Mouse (Mus musculus): ENCODE measurements at regions not wholly inside any gene's neighbourhood (a gene's known extent, or its start where the extent isn't known, plus 50 kb on each side); places are given as distances from the start of the nearest gene placed in this dataset.

GRCm38 (mm10) chr15:85634322-85635141, 52.3 kb upstream of the Wnt7b start:
- DNase-seq (ENCODE audit: low read depth): peak; percentile 100

DNA sequence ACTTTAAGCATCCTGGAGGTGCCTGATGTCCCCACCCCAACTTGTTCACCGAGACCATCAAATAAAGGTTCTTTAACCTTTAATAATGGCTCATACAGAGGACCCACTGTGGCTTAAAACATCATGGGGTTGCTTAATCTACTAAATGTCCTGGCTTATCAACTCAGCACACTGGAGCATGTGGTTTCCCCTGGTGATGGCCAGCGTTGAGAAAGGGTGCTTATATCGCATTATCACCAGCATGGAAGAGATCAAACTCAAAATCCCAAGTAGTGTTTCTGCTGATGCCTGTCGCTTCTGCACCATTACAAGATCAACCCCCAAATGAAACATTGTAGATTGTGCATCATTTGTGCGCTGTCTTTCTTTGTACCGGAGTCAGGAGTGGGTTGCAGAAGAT, 53.2 kb upstream of the Wnt7b start:
- no peak for DNase-seq (ENCODE audit: low read depth)

- no peak for DNase-seq (ENCODE audit: low read depth)
Observed at GRCm38 (mm10) chr15:85639566-85639965, 57.3 kb upstream of the Wnt7b start.

DNA sequence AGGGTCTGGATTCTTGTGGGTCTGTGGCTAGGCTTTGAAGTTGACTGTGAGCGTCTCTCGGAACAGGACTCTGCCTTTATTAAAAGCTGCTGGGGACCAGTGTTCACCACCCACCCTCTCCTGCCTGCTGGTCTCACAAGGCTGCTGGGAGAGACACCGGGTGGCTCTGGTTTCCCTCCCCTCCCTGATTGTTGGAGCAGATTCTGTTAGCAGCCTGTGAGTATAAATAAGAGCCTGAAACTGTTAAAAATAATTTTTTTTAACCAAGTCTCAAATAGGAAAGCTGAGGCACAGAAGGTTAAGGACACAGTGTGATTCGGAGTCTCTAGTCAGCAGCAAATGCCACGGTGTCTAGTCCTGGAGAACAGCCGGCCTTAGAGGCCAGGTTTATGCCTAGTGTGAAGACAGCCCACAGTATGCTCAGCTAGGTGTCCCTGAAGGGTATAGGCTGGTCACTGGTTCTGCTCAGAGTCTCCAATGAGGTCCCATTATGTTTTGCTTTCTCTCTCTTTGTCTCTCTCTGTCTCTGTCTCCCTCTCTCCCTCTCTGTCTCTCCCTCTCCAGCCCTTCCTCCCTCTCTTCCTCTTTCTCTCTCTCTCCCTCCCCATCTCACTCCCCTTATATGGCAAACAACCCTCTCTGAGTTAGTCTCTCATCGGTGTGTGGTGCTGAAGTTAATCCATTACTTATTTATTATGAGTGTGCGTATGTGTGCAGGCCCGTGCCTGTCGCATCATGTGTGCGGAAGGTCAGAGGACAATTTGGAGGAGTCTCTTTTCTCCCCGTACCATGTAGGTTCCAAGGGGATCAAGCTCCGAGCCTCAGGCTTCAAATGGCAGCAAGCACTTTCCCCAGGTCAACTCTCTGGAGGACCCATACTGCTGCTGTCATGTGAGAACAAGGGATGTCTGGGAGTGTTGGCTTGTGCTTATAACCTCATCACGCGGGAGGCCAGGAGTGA, 59.1 kb upstream of the Wnt7b start:
- DNase-seq (ENCODE audit: low read depth): no peak

DNA sequence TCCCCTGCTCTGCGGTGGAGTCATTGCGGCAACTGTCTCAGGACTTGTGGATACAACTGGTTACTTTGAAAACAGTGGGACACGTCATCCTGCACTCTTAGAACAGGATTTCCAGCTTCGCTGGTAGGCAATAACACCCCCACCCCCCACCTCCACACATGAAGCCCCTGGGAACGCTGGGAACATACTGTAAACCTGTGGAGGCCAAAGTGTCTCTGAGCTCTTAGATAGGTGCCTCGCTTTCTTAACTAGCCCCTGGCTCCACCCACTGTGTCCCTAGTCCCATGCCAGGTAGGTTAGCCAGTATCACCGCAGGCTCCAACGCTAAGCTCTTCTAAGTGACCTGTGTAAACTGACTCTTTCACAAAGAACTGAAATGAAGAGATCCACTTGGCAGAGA, 63.1 kb upstream of the Wnt7b start:
- DNase-seq (ENCODE audit: low read depth): no peak

DNA sequence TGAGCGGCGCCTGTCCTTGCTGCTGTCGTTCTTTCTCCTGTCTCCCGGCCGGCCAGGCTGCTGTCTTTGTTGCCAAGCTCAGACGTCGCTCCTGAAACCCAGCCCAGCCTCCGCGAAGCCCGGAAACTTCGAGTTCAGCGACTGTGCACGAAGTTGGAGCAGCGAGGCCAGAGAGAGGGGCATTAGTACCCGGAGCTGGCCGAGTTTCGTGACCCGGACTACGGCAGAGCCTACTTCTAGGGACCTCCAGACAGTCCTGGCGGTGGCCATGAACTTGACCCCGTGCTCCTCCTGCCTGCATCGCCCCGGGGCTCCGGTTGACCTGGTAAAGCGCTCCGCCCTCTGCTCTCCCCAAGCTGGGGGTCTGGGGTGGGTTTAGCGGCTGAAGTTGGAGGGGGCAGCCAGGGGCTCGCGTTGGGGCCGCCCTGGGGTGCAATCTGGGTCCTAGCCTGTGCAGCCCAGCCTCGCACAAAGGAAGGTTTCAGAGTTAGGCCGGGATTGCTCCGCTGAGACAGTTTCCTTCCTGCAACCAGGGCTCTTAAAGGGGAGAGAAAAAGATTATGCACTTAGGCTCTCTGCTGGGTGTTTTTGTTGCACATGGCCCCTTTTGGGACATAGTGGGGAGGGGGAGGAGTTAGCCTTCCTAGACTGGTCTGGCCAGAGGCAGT, 63.8 kb upstream of the Wnt7b start:
- peak; percentile 69 for DNase-seq (ENCODE audit: low read depth)

DNA sequence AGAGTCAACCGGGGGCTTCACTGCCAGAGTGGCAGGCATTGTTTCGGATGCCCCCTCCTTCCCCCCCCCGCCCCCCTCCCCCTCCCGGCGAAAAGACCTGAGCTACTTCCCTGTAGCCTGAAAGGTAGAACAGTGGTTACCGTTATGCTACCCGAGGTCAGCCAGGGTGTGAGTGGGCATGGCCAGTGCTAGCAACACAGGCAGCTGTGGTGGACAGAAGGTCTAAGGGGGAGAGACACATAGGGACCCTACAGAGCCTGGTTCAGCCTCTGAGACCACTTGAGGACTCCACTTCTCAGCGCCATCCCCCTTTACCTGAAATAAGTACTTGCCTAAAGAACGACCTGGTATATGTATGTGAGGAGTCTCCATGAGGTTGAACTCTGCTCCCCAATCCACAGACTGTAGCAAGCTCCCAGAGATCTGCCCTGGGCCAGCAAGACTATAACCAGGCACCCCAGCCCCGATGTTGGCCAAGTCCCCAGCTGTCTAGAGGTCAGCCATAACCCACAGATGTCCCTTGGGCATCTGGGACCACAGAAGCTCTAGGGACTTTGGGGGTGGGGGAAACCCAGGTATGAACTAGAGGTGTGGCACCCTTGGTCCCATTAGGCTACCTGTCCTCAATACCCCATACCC, 64.5 kb upstream of the Wnt7b start:
- DNase-seq (ENCODE audit: low read depth): no peak

GRCm38 (mm10) chr15:85647593-85647992, 65.3 kb upstream of the Wnt7b start:
- DNase-seq (ENCODE audit: low read depth): peak; percentile 43

GRCm38 (mm10) chr15:85650241-85650640, 68.0 kb upstream of the Wnt7b start:
- no peak for DNase-seq (ENCODE audit: low read depth)

GRCm38 (mm10) chr15:85651718-85652420, 69.6 kb upstream of the Wnt7b start:
- DNase-seq (ENCODE audit: low read depth): no peak

GRCm38 (mm10) chr15:85652431-85652830, 70.2 kb upstream of the Wnt7b start:
- no peak for DNase-seq (ENCODE audit: low read depth)

DNA sequence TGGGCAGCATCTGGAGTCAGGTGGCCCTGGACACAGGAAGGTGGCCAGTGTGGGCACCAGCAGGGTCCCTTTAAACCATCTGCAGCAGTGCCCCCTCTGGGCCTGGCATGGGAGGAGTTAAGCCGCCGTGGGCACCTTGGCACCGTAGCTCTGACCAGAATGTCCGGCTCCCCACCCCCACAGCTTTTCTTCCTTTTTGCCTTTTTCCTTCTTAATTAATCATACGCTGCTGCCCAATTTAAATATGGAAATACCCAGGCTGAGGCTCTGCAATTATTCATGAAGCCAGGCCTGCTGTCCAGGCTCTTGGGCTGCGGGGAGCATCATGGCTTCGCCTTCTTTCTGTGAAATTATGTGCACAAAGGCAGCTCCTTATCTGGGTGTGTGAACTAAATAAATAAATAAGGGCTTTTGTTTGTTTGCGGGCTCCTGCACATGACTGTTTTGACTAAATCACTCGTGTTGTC, 70.6 kb upstream of the Wnt7b start:
- peak; percentile 27 for DNase-seq (ENCODE audit: low read depth)

DNA sequence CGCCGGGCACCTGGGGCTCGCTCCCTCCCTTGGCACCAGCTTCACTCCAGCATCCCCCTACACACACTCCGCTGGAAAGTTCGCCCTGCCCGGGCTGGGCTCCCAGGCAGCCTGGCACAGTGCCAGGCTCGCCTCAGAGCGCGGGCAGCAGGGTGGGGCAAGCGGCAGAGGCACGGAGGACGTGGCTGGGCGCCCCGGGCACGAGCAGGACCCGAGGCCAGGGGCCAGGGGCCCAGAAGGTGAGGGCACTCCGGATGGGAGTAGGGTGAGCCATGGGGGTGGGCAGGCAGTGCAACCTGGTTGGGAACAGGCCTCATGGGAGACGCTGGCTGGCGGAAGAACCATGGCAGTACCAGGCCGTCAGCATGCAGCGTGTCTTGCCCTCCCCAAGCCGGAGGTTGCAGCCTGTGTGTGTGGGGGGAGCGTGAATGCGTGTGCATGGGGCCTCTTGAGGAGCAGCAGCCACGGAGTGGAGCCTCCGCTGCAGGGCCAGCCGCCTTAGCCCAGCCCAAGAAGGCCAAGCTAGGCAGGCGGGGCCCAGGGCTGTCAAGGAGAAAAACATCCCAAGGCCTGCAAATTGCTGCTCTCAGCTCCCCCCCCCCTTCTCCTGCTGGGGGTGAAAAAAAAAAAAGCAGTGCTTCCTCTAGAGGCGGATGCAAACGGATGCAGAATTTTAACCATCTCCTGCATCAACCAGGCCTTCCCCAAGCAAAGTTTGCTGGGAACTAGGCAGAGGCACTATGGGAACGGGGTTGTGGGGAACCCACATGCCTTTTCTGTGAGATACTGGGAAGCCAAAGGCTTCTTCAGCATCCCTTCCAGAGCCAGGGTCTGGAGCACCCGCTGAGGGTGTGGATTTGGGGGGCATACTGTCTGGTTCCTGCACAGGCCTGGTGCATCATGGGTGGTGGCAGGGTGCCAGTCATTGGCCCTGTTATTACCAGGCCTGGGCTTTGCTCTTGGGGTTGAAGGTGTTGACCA, 71.4 kb upstream of the Wnt7b start:
- DNase-seq (ENCODE audit: low read depth): peak; percentile 84

- DNase-seq (ENCODE audit: low read depth): no peak
Observed at GRCm38 (mm10) chr15:85654791-85655190, 72.5 kb upstream of the Wnt7b start.

DNA sequence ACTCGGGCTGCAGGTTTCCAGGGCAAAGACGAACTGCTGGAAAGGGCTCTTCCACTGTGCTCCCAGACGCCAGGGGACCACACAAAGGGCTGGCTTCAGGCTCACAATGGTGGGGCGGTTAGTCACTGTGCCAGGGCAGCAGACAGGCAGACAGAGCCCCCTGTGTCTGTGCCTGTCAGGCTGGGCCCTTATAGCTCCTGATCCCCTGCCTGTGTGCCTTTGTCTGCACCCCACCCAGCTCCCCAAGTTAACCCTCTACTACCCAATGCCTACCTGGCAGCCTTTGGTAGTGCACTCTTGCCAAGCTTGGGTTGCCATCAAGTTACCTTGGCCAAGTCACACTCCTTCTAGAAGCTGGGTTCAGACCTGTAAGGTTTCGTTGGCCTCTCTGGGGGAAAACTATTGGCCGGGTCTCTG, 73.5 kb upstream of the Wnt7b start:
- no peak for DNase-seq (ENCODE audit: low read depth)

DNA sequence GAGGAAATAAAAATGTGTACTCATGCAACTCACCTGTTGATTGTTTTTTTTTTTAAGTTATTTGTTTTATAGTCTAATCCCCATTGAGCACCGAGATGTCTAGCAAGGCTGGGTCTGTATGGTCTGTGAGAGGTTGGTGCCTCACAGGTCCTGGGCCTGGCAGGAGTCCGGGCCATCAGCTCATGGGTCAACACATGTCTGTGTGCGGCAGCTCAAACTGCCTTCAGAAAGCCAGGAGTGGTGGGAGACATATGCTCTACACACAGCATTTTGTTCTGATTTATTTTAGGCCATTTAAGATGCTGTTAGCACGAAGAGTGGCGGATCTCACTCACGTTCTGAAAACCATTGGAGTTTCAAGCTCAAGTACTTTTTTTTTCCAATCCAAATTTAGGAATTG, 74.6 kb upstream of the Wnt7b start:
- no peak for DNase-seq (ENCODE audit: low read depth)

DNA sequence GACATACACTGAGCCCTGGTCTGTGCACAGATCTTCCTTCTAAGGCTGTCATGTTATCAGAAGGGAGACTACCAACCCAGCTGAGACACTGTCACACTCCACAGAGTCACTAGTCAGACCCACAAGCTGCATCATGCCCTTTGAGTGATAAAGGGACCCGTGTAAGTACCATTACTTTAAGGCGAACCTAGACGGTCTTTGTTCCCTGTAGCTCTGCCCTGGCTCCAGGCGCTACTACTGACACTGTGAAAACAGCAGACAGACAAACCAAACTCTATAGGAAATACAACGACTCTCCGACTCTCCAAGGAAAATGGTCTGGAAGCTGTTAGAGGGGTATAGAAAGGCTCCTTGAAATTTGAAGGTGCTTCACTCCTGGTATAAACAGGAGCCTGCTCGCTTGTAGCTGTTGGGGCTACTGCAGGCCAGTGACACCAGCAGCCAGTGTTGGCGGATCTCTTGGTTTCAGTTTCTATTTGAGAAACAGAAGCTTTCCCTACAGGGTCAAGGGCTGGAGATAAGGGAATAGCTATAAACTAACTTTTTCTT, 75.2 kb upstream of the Wnt7b start:
- DNase-seq (ENCODE audit: low read depth): peak; percentile 57

DNA sequence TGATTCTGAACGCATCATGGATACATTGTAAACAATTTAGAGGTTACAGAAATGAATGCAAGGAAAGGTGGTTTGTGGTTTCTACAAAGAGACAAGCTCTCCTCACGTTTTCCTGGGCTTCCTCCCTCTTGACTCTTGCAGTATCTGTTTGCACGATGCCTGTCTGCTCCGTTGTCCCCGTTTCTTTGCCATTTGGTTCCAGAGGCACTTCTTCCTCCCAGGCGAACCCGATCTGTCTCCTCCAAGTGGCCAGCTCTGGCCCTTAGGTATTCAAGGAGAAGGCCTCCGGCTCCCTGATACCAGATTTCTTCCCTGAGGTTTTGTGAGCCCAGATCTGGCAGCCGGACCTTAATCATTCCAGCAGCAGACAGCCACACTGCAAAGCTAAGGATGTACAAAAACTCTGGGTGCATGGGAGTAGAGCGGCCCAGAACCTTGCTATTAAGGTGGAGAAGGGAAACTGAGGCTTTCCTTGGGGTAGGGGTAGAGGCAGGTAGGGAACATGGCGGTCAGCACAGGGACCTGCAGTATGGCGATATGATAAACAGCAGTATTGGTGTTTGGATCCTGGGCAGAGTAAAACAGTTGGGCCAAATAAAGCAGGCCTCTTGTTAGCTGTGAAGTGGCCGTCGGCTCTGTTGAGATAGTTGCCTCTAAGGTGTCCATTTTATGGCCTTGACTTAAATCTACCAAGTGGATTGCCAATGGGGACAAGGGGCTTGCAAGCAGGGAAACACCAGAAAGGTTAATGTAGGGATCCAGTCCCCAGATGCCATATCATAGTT, 76.0 kb upstream of the Wnt7b start:
- no peak for DNase-seq (ENCODE audit: low read depth)
